Mouse (Mus musculus) cerebellum, postnatal 4 days (tissue): ENCODE measurements around the gene Cops9.

Experiments
- DNase-seq, 2 experiments: peaks; one replicate each; pipeline ENCODE4 v3.0.0; 2022; ENCODE audit warnings: low spot score in 2 of 2, mixed read lengths in 1 of 2

Cops9 gene

DNA sequence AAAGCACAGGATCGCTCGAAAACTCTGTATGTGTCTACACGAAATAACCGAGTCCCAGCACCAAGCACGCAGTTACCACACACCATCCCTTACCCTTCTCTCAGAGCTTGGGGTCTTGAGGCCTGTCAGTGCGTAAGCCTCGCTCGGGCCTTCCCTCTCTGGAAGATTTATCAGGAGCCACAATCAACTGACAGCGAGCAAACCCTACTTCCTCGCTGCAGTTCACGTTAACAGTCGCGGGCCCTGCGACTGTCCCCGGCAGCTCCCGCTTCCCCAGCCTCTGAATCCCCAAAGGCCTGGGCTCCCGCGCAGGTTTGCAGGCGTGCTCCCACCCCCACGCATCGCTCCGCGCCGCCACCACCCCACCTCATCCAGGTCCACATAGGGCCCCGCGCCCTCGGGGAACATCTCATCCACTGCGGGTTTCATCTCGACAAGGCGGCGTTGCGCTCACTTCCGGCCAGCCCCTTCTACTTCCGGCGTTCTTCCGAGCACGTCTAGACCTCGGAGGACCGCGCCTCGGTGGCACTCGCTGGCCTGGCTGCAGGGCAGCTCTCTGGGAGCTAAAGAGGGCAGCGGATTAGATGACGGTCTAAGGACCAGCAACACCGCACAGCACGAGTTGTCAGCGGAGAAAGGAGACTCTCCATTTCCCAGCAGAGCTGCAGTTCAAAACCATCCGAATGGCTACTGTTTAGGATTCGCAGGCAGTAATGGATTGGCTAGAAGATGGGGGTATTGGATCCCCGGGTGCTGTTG, at the start of gene Cops9:
Gene Cops9 (minus strand): TSS at position 472 of the 759 bp plus-strand sequence.
- DNase-seq, result peak; percentile 73 to 85

DNA sequence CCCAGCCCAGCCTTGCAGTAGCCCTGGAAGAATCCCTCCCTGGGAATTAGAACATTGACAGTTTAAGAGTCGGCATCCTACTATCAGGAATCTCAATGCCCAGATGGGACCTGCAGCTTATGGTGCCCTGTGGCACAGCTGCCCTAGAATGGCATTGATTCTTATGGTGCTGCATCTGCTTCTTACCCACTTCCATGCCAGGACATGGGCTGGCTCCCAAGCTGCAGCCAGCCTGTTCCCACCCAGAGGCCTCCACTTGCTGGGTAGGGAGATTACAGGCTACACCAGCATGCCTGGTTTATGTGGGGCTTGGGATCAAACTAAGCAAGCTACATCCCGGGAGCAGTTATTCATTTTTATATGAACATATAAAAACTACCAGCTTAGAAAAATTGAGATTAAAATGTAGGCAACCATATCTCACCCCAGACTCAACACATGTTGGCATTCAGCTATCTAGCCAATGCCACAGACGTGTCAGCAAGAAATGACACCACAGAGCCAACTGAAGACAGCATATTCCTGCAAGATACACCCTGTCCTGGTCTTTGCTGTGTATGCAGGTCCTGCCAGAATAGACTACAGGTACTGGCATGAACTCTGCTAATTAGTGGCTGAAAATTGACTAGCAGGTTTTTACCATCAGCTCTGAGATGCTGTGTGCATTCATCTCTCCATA, 49.5 kb upstream of the Cops9 start:
- no peak for DNase-seq

DNA sequence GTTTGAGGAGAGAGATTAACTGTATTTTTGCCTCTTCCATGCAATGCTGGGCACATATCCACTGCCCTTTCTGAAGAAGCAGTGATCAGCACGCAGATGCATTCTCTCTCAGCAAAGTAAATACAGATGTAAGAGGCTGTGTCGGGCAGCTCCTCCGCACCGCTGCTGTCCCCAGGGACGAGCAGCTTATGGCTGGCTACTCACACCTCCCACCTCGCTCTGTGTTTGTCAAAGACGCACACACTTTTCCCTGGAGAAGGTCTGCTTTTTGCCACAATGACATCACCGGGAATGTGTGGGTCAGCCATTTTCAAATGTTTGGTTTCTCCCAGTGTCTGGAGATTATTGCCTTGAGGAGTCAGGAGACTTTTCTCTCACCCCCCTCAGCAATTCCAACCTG, 45.2 kb upstream of the Cops9 start:
- DNase-seq, result no peak

DNA sequence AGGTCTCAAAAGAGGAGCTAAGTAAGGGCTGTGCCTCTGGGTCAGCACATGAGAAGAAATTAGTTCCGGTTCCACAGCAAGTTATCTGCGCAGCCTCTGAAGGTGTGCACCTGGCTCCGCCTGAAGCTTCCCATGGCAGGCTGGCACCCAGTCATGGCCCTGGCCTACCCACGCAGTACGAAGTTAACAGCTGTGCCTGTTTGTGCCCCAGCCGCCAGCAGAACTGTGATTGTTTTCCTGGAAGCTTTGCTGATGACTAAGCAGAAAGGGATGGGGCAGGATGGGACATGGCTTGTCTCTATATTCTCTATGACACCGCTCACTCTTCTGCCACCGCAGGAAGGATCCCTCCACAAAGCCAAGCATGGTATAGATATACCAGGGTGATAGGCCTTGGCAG, 41.4 kb upstream of the Cops9 start:
- no peak for DNase-seq

DNA sequence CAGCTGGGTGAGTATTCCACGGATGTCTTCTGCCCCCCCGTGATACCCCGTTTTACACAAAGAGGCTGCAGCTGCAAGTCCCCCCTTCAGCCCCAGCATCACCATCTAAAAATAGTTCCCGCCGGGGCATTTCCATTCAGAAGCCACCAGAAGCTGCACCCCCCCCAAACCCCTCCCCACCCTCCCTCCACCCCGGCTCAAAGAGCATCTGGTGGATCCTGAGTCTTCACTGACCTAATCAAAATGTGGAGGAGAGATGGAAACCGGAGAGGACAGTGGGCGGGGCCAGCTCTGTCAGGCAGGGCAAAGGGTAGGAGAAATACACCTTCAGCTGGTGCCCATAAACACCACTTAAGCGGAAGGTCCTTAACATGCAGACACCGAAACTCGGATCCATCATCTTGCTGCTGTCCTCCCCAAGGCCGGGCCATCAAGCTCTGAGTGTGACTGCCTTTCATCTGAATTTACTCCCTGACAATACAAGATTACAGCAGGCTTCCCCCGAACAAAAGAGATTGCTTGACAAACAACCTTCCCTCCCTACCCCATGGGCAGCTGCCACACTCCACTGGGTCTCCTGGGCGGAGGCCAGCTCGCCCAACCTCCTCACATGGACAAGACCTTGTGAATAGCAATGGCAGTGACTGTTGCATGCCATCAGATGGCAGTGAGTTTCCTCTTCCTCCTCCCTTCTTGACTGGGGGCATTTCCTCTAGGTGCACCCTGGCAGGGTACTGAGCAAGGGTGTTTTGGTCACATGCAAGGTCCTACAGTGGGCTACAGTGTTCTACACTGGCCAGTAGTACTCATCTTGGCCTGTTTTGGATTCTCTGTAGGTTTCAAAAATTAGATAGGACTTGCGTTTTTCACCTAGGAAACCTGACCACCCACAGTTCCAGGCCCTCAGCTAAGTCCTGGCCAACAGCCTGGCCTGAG, 39.2 kb upstream of the Cops9 start:
- peak in 1 of 2 experiments; percentile 50 for DNase-seq

DNA sequence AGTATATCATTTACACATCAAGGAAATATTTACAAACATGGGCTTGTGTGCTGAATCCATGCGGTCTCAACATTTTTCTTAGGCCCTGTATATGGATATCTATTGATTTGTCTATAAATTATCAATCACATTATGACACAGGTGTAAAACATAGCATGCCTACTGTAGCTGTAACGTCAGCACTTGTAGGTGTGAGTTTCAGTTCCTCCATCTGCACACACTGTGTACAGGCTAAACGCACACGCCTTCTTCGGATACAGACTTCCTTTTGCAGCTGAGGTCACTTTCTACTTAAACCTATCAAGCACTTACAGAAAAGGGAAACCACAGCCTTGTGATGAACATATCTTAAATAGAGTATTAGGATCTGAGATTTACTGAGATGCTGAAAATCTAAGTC, 37.0 kb upstream of the Cops9 start:
- no peak for DNase-seq

DNA sequence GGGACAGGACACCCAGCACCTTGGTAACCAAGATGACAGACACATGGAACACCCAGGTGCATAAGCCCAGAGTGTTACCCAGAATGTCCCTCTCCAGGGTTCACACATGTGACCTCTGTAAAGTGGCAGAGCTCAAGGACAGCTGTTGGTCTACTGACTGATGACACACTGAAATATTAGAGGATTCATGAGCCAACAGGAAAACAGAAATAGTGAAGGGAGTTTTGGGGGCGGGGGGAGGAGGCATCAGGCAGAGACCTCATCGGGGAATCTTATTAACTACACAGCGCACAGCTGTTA, 34.8 kb upstream of the Cops9 start:
- DNase-seq, result no peak

DNA sequence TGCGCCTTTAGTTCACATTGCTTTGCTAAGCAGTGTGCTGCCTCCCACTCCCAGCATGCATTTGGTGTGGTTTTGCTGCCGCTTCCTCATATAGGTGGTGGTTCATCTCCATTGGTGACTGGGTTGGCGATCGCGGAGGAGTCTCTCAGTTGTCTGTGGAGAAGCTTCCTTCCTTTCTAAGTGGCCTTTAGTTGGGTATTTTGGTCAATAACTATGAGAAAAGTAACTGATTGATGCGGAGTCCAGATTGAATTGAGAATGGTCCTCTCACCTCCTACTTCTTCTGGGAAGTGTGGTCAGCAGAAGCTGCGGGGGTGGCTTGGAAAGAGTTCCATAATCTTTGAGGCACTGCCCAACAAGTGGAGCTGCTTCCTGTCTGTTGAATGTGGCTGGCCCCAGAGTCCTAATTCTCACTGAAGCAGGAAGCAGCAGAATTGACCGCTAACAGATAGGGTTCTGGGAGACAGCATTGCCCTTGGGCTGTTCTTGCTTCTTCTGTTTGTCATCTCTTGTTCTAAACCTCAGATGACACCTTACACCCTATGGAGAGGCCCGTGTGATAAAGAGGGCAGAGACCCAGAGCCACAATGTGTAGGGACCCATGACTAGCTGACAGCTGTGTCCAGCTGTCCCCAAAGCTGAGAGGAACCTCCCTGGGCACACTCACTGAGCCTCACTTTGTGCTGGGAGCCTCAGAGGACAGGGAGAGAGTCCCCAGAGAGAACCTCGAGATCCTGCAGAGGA, 34.3 kb upstream of the Cops9 start:
- DNase-seq, result no peak

DNA sequence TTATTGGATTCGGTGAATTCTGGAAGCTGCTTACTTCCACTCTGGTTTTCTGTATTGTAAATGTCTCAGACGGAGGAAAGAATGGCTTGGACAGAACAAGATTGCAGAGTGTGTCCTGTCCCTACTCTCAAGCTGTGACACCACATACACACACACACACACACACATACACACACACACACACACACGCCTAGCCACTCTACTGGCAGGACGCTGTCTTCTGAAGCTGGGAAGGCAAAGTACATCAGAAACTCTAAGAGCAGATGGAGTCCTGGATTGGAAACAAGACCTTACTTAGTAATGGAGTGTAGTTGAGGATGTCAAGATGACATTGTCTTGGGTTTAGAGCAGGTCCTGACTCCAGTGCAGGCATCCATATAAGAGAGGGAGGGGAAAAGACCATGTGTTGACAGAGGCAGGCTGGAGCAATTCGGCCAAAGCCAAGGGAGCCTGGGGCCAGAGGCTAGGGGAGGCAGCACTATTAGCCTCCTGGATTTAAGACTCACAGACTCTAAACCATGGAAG, 31.5 kb upstream of the Cops9 start:
- DNase-seq, result no peak

DNA sequence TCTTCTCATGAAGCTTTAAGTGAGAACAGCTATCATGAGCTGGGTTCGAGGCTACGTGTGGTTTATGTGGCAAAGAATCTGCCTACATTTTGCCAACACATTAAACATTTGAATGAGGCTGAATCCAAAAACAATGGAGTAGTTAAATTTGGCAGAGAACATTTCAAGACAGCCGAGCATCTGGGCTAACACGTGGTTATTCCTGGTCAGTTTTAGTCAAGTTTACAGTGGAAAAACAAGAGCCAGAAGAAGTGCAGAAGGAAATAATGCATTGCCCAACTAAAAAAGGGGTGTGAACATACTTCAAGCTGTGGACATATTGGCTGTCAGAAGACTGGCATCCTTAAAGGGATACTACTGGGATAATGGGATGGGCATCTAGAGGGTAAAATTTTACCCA, 29.5 kb upstream of the Cops9 start:
- no peak for DNase-seq

DNA sequence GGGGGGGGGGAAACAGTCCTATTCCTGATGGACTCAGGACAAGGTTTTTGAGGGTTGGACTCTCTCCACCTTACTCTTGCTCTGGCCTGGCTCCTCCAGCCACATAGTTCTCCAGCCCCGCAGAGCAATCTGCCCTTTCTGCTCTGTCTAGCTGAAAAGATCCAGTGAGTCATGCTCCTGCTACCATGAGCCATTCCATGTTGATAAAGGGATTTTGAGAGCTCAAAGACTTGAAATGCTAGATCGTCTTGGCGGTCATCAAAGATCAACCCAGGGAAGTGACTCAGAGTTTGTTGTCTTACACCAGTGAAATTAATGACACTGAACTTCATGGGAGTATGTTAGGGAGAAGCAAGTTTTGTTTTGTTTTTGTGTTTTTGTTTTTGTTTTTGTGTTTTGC, 27.6 kb upstream of the Cops9 start:
- no peak for DNase-seq

DNA sequence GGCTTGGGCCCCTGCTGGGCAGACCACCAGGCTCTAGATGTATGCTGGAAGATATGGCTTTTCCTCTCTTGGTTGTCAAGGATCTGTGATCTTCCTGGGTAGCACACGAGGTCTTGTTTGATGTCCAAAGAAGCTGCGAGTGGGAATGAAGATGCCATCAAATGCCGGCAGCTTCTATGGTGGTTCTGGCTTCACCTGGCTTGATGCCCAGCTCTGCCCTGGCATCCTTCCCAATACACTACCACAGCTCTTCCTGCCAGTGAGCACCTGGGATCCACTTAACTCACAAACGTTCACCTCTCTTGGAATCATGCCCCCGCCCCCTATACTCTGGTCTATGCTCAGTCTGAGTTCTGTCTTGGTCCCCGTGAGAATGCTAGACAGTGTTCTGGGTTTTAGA, 25.3 kb upstream of the Cops9 start:
- DNase-seq, result peak in 1 of 2 experiments; percentile 54

DNA sequence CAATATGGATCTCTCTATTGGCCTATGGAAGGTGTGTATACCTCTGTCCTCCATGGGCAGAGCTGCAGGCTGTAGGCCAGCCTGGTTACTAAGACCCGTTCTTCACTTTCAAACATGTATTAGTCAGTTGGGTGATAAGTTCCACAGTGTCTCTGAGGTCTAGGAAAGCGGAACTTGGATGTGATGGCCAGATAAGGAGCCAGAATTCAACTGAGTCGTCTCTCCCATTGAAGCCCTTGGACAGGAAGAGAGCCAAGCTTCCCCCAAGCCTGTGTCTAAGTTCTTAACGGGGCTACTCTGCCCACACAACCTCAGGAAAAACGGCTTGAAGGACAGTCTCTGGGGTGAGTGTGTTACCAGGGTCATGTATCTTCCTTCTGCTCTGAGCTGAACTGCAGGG, 17.6 kb upstream of the Cops9 start:
- no peak for DNase-seq

DNA sequence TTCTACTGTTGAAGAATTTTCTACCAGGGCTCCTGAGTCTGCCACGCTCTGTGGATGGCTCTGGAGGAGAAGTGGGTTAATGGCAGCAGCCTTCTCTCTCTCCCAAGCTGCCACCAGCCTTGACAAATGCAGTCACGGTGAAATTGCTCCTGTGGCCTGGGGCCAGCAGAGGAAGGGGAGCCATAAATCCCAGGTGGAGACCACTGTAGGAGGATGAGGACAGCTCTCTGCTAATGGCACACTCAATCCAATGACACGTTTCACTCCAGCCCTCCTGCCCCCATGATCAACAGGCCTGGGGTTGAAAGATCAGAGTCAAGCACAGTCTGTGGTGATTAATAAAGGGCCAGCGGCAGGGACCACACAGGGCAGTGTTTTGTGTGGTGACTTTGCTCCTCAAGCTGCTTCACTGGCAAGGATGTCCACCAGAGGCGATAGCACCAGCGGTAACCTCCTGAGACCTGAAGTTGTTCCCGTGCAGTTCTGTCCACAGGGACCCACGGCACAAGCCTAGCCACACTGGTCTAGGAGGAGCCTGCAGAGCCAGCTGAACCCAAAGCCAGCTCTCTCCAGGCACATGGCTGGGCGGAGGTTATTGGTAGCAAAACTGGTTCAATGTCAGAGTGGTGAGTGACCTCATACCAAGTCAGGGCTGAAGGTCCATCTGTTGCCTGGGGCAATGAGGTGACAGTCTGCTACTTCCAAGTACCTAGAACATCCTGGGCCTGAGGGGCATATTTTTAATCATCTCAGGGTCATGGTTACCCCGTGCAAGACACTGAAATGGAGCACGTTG, 15.4 kb upstream of the Cops9 start:
- no peak for DNase-seq

DNA sequence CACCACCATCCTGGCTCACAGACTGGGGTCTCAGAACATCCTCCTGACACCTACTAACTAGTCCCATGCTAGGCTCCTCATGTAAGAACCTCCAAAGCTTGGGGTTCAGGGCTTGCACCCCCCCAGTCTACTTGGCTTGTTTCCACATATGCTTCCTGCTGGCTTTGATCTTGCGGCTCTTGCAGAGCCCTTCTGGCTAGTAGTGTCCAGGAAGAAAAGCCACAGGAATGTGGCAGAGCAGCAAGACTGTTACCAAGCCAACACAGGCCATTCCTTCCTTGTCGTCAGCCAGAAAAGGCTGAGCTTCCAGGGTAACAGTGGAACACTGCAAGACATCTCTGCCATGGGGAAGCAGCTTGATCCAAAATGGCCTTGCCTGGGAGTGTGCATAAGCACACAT, 12.9 kb upstream of the Cops9 start:
- DNase-seq, result no peak

DNA sequence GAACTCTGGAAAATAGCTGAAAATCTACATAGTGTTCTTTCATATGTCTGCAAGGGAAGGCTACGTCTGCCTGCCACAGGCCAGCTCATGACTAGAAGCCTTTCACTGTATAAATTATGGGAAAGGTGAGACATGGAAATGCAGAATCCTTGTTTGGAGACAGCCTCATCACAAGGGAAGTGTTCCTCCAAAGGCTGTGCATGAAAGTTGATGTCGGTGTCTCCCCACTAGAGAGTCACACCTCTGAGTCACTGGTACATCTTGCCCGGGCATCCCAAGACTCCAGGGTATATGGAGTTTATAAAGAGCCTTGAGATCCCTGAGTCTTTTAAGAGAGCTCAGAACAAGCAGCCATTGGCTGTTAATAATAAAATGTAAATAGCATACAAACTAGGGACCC, 11.4 kb upstream of the Cops9 start:
- DNase-seq, result no peak

DNA sequence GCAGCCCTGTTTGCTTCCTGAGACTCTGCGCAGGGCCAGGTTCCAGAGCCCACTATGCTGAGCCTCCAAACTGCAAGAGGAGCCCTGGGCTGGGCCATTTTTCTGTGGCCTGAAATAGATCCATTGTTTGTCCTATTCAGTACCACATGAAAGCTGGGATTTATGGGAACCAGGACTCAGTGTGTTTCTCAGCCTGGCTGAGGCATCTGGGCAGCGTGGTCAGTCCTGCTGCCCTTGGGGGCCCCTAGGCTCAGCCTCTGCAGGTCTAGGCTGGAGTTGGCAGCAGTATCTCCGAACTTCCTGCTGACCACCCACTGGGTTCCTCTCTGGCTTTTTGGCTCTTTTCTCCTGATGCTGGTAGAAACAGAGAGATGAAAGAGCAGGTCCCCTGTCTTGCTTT, 9.7 kb upstream of the Cops9 start:
- DNase-seq, result no peak

DNA sequence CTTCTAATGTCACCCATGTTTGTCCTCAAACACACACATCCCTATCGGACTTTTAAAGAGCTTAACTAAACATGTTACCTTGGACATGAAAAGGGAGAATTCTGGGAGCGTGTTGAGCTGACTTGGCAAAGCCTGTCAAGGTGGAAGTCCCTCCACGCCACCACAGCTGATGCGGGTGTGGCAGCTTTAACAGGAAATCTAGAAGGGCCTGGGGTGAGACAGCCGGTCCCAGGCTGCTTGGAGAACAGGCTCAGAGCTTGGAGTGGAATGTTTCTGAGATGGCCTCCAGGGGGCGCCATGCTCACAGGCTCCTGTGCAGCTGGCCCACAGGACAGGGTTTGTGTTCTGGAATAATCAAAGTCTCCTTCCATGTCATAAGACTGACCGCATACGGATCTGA, 6.9 kb upstream of the Cops9 start, which contains the start of gene Otos:
Gene Otos (minus strand): TSS at position 169 of the 400 bp plus-strand sequence.
- peak; percentile 69 to 83 for DNase-seq

DNA sequence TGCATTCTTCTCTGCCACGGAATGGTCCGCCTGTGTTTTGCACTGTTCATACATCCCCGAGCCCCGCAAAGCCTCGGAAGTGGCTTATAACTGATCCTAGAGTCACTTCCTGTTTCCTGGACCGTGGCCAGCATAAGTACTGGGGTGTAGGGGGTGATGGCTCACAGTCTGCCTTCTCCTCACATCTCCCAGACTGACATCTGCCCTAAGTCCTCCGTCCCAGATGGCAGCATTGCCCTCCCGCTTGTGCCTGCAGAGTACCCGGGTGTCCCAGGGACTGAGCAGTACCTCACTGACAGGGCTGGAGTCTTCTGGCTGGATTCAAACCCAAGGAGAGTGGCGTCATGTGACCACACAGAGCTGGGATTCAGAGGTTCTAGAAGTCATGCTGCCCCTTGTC, 6.4 kb upstream of the Cops9 start:
- no peak for DNase-seq

DNA sequence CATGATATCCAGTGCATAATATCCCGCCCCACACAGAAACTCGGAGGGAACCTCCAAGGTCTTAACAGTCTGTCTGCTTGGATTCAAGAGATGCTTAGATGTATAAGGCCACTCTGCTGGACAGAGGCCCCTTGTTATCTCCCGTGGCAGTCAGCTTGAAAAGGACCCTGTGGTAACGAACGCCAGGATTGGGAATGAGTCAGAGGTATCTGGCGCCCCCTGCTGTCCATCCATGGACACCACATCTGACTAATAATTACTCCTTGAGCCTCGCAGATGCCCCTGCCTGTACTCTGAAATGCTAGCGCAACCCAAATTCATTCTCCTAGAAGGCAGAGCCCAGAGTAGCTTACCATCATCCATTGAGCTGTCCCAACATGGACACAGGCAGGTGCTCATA, 6.0 kb upstream of the Cops9 start:
- DNase-seq, result peak; percentile 77 to 83

DNA sequence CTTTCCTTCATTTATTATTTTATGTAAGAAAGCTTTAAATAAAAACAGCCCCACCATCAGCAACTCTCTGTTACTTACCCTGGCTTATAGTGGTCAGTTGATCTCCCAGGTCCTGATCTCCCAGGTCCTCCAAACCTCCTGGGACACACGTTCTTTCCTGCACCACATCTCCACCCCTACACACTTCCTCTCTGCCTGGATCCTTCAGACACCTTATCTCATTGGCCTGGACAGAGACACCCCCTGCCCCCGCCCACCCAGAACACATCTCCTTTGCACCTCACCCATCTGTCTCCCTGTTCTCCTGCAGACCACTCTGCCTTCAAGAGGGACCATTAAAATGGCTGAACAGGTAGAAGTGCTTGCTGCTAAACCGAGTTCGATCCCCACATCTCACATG, 5.2 kb upstream of the Cops9 start:
- no peak for DNase-seq
